Mouse (Mus musculus) CH12.LX (cell line): ENCODE data around the gene Vamp8. TPM values are rescaled to one million over a fixed set of nuclear protein-coding genes. Genes with fewer than 3 reads are reported as not detected.
A peak's percentile ranks its signal among the peaks of the same experiment; 100 is the strongest.

Source experiments
- DNase-seq: peaks from one replicate; pipeline ENCODE4 v3.0.0-alpha.2; 2013; ENCODE audit errors: extremely low read depth
- H3K27ac ChIP-seq: 2 replicates; pipeline ENCODE4 v1.5.1; 2012; ENCODE audit warnings: low read depth, mild to moderate bottlenecking, control low read depth, moderate library complexity; ENCODE audit not compliant: insufficient read depth
- H3K27me3 ChIP-seq: replicated peaks from 2 replicates; pipeline ENCODE3; 2012; ENCODE audit warnings: inconsistent platforms
- H3K36me3 ChIP-seq, 2 experiments: replicated peaks in 1 of 2; 2 replicates each; pipeline versions ENCODE3 to v1.6.1; 2012; ENCODE audit warnings: inconsistent platforms in 1 of 2, low read length in 1 of 2, mild to moderate bottlenecking in 1 of 2, mixed read lengths in 1 of 2, moderate library complexity in 1 of 2; ENCODE audit not compliant: control insufficient read depth in 1 of 2, insufficient read depth in 1 of 2
- H3K4me1 ChIP-seq, 2 experiments: 2 replicates each; pipeline ENCODE4 v1.6.1; 2012; ENCODE audit warnings: inconsistent platforms in 1 of 2, moderate library complexity in 1 of 2; ENCODE audit not compliant: insufficient read depth in 2 of 2, control insufficient read depth in 1 of 2
- H3K4me2 ChIP-seq: 2 replicates; pipeline ENCODE4 v1.6.1; 2012; ENCODE audit warnings: low read depth, mild to moderate bottlenecking, control low read depth; ENCODE audit not compliant: poor library complexity, insufficient read depth, severe bottlenecking
- H3K4me3 ChIP-seq, 3 experiments: fragments of 150-350 bp in 1 of 3; sonication (generic) in 1 of 3; replicated peaks in 1 of 3; 2 replicates each; pipeline versions ENCODE3 to v1.5.1; 2011 to 2012; ENCODE audit warnings: low read depth in 2 of 3, low read length in 2 of 3, mild to moderate bottlenecking in 2 of 3, moderate library complexity in 2 of 3, control low read depth in 1 of 3, improper control_type of control experiment in 1 of 3, inconsistent platforms in 1 of 3, mixed read lengths in 1 of 3; ENCODE audit not compliant: poor library complexity in 1 of 3
- H3K79me2 ChIP-seq: replicated peaks from 2 replicates; pipeline ENCODE4 v1.6.1; 2012; ENCODE audit warnings: mild to moderate bottlenecking, moderate library complexity; ENCODE audit not compliant: control insufficient read depth, poor library complexity, insufficient read depth, severe bottlenecking; ENCODE audit errors: extremely low read depth
- H3K9ac ChIP-seq: 2 replicates; pipeline ENCODE4 v1.6.1; 2012; ENCODE audit warnings: low read depth, mild to moderate bottlenecking, control low read depth, moderate library complexity; ENCODE audit not compliant: insufficient read depth
- H3K9me3 ChIP-seq: replicated peaks from 2 replicates; pipeline ENCODE3; 2012; ENCODE audit warnings: low read length, inconsistent platforms, mixed read lengths
- BHLHE40 ChIP-seq: IDR thresholded peaks from 2 replicates; pipeline ENCODE4 v1.6.1; 2011; ENCODE audit warnings: mild to moderate bottlenecking, low read depth, low read length, improper control_type of control experiment
- CHD2 ChIP-seq: IDR thresholded peaks from 2 replicates; pipeline ENCODE4 v1.6.1; 2011; ENCODE audit warnings: low read length, improper control_type of control experiment
- CTCF ChIP-seq, 2 experiments: IDR thresholded peaks in 1 of 2; conservative IDR thresholded peaks in 1 of 2; 2 replicates each; pipeline ENCODE4 v1.5.1; 2011 to 2012; ENCODE audit warnings: low read depth in 2 of 2, low read length in 2 of 2, improper control_type of control experiment in 1 of 2, inconsistent platforms in 1 of 2, mild to moderate bottlenecking in 1 of 2, moderate library complexity in 1 of 2
- E2F4 ChIP-seq: IDR thresholded peaks from 2 replicates; pipeline ENCODE4 v1.6.1; 2011; ENCODE audit warnings: low read depth, low read length, improper control_type of control experiment; ENCODE audit not compliant: insufficient replicate concordance
- EP300 ChIP-seq: IDR thresholded peaks from 2 replicates; pipeline ENCODE4 v1.6.1; 2011; ENCODE audit warnings: low read length, improper control_type of control experiment
- GABPA ChIP-seq: IDR thresholded peaks from 2 replicates; pipeline ENCODE4 v1.6.1; 2012; ENCODE audit warnings: low read depth, low read length, improper control_type of control experiment, inconsistent platforms; ENCODE audit not compliant: insufficient replicate concordance
- HCFC1 ChIP-seq: IDR thresholded peaks from 2 replicates; pipeline ENCODE4 v1.6.1; 2012; ENCODE audit warnings: low read depth, mild to moderate bottlenecking, inconsistent platforms, low read length, improper control_type of control experiment
- JUN ChIP-seq: IDR thresholded peaks from 2 replicates; pipeline ENCODE4 v1.6.1; 2011; ENCODE audit warnings: low read depth, mild to moderate bottlenecking, low read length, improper control_type of control experiment, moderate library complexity; ENCODE audit not compliant: insufficient read depth
- JUND ChIP-seq: conservative IDR thresholded peaks from 2 replicates; pipeline ENCODE4 v1.6.1; 2011; ENCODE audit warnings: low read depth, low read length, improper control_type of control experiment
- MAFK ChIP-seq: IDR thresholded peaks from 2 replicates; pipeline ENCODE4 v1.6.1; 2011; ENCODE audit warnings: low read length, improper control_type of control experiment; ENCODE audit not compliant: insufficient replicate concordance
- MAX ChIP-seq: IDR thresholded peaks from 2 replicates; pipeline ENCODE4 v1.6.1; 2011; ENCODE audit warnings: low read length, improper control_type of control experiment
- MAZ ChIP-seq: IDR thresholded peaks from 2 replicates; pipeline ENCODE4 v1.6.1; 2012; ENCODE audit warnings: low read depth, mild to moderate bottlenecking, inconsistent platforms, low read length, improper control_type of control experiment, moderate library complexity
- MXI1 ChIP-seq: IDR thresholded peaks from 2 replicates; pipeline ENCODE4 v1.6.1; 2011; ENCODE audit warnings: mild to moderate bottlenecking, low read depth, low read length, improper control_type of control experiment
- NELFE ChIP-seq: IDR thresholded peaks from 2 replicates; pipeline ENCODE4 v1.6.1; 2011; ENCODE audit warnings: low read depth, low read length, improper control_type of control experiment
- NRF1 ChIP-seq: IDR thresholded peaks from 2 replicates; pipeline ENCODE4 v1.6.1; 2014; ENCODE audit warnings: low read depth, mild to moderate bottlenecking, inconsistent platforms, low read length, improper control_type of control experiment, moderate library complexity
- POLR2AphosphoS2 ChIP-seq: IDR thresholded peaks from 2 replicates; pipeline ENCODE4 v1.6.1; 2011; ENCODE audit warnings: low read depth, low read length, improper control_type of control experiment
- RCOR1 ChIP-seq: conservative IDR thresholded peaks from 2 replicates; pipeline ENCODE4 v1.6.1; 2012; ENCODE audit warnings: low read depth, mild to moderate bottlenecking, inconsistent platforms, low read length, improper control_type of control experiment
- SIN3A ChIP-seq: IDR thresholded peaks from 2 replicates; pipeline ENCODE4 v1.6.1; 2012; ENCODE audit warnings: low read length, improper control_type of control experiment, inconsistent platforms
- SMC3 ChIP-seq: IDR thresholded peaks from 2 replicates; pipeline ENCODE4 v1.6.1; 2011; ENCODE audit warnings: low read depth, low read length, improper control_type of control experiment
- TBP ChIP-seq: conservative IDR thresholded peaks from 2 replicates; pipeline ENCODE4 v1.6.1; 2011; ENCODE audit warnings: low read depth, low read length, improper control_type of control experiment
- TCF12 ChIP-seq: IDR thresholded peaks from 2 replicates; pipeline ENCODE4 v1.6.1; 2014; ENCODE audit warnings: low read depth, mild to moderate bottlenecking, inconsistent platforms, low read length, improper control_type of control experiment
- UBTF ChIP-seq: IDR thresholded peaks from 2 replicates; pipeline ENCODE4 v1.6.1; 2012; ENCODE audit warnings: low read depth, mild to moderate bottlenecking, inconsistent platforms, low read length, improper control_type of control experiment, moderate library complexity
- USF1 ChIP-seq: IDR thresholded peaks from 2 replicates; pipeline ENCODE4 v1.6.1; 2014; ENCODE audit warnings: low read depth, mild to moderate bottlenecking, inconsistent platforms, low read length, improper control_type of control experiment
- USF2 ChIP-seq: conservative IDR thresholded peaks from 2 replicates; pipeline ENCODE4 v1.6.1; 2011; ENCODE audit warnings: low read depth, low read length, improper control_type of control experiment
- ZC3H11A ChIP-seq: IDR thresholded peaks from 2 replicates; pipeline ENCODE4 v1.6.1; 2012; ENCODE audit warnings: low read depth, mild to moderate bottlenecking, inconsistent platforms, low read length, improper control_type of control experiment
- ZKSCAN1 ChIP-seq: IDR thresholded peaks from 2 replicates; pipeline ENCODE4 v1.6.1; 2012; ENCODE audit warnings: low read depth, inconsistent platforms, low read length, improper control_type of control experiment, borderline replicate concordance
- ZNF384 ChIP-seq: IDR thresholded peaks from 2 replicates; pipeline ENCODE4 v1.6.1; 2012; ENCODE audit warnings: low read depth, low read length, improper control_type of control experiment, inconsistent platforms
- dilution Hi-C: fragments of 300-500 bp; cut with MboI; formaldehyde crosslinking; loops from 2 replicates; pipeline ENCODE4 v1.14.3; 2020; ENCODE audit warnings: low sequenced_read_pairs; ENCODE audit not compliant: extremely low pct_unique_long_range_greater_than_20kb, extremely low pct_ligation_motif_present
- in situ Hi-C: fragments of 300-500 bp; cut with MboI; formaldehyde crosslinking; loops from 3 replicates; pipeline ENCODE4 v1.14.3; 2019; ENCODE audit warnings: low sequenced_read_pairs, low pct_ligation_motif_present, low pct_unique_long_range_greater_than_20kb, mixed read lengths
- polyA plus RNA-seq: library from polyadenylated mRNA; unstranded; fragments of >175 nt; gene quantifications from 2 replicates; pipeline ENCODE4 v1.2.1, GENCODE M21; 2012; ENCODE audit warnings: low read depth; ENCODE audit not compliant: insufficient read length
- total RNA-seq, 2 experiments: library from RNA; depleted of rRNA; stranded (reverse); fragments of 300-350 nt in 1 of 2; fragments of >200 nt in 1 of 2; gene quantifications; 2 replicates each; pipeline ENCODE4 v1.2.3; 2012 to 2014

Gene Vamp8
- total and polyA plus RNA-seq, 3 experiments: 98.9 to 130 (median 110) TPM

- no peak for TF ChIP-seq SMC3
- TF ChIP-seq TCF12: no peak
Observed at GRCm38 (mm10) chr6:72350214-72350613, 40.3 kb downstream of the Vamp8 start (continued).

GRCm38 (mm10) chr6:72348411-72348810 is 42.1 kb downstream of the Vamp8 start:
- H3K27me3 ChIP-seq: no peaks in the 10 kb centered on the region
- peaks cover 16 to 73% of the 10 kb centered on the region in 2 experiments; a peak in 3 of 4 replicates for H3K4me1 ChIP-seq
- H3K4me3 ChIP-seq: peak overlapping the region in 1 of 3 experiments; percentile 79
- H3K36me3 ChIP-seq: peaks cover 21 to 44% of the 10 kb centered on the region in 2 experiments
- peaks cover 31% of the 10 kb centered on the region for H3K79me2 ChIP-seq
- TF ChIP-seq TBP (no peak), USF2 (no peak), JUND (no peak), SMC3 (no peak), UBTF (no peak), E2F4 (no peak), RCOR1 (no peak), USF1 (no peak), MAFK (no peak), MXI1 (no peak), MAX (no peak)
- TF ChIP-seq, all 38 proteins: peak for 0
- in situ Hi-C loops (no loop called here), dilution Hi-C loops (no loop called here)
- Histone ChIP-seq H3K9ac (peak overlapping the region; percentile 81; the same call in 1 of the 2 replicates), H3K27ac (no peak overlapping the region), H3K4me2 (peak overlapping the region; percentile 83), H3K9me3 (no peaks in the 10 kb centered on the region)
- peak; percentile 6 for DNase-seq

GRCm38 (mm10) chr6:72347166-72347941 is 43.1 kb downstream of the Vamp8 start, which contains the start of gene 0610030E20Rik:
Gene 0610030E20Rik (plus strand): TSS chr6:72347317.
- Histone ChIP-seq H3K4me2 (peak within 1 kb of the TSS; percentile 83), H3K27me3 (no peaks in the 10 kb centered on the region), H3K4me1 (peaks cover 13 to 72% of the 10 kb centered on the region in 2 experiments; a peak in 3 of 4 replicates), H3K9me3 (no peaks in the 10 kb centered on the region), H3K9ac (peak within 1 kb of the TSS; percentile 81), H3K4me3 (peak within 1 kb of the TSS; percentile 76 to 91 (median 79)), H3K27ac (peak within 1 kb of the TSS; percentile 49), H3K36me3 (peaks cover 23 to 43% of the 10 kb centered on the region in 2 experiments), H3K79me2 (peaks cover 39% of the 10 kb centered on the region)
- dilution Hi-C loops (no loop called here), in situ Hi-C loops (no loop called here)
- DNase-seq: peak; percentile 77
- TF ChIP-seq CHD2 (no peak), MXI1 (peak; percentile 70), TCF12 (peak; percentile 88), RCOR1 (no peak; the same call in 1 of the 2 replicates), MAZ (0 out of 2 replicates have a peak, but pooled peaks have one; percentile 29), MAFK (no peak), ZNF384 (no peak), EP300 (no peak), ZC3H11A (no peak), USF1 (no peak), JUND (no peak), SIN3A (peak; percentile 67), TBP (peak; percentile 92), JUN (no peak), POLR2AphosphoS2 (peak; percentile 75), NRF1 (0 out of 2 replicates have a peak, but pooled peaks have one; percentile 62), HCFC1 (peak; percentile 82), BHLHE40 (no peak), GABPA (no peak; the same call in 1 of the 2 replicates), NELFE (peak; percentile 92), ZKSCAN1 (no peak), CTCF (conservative IDR thresholded peaks at IDR 0.05 in 1 of 2, IDR thresholded peaks at IDR 0.05 in 1 of 2; ENCODE audit: low read depth in 2 of 2, low read length in 2 of 2) (peak in 1 of 2 experiments; percentile 51; a peak in 2 of 4 replicates)
